12 mouse cellular contexts compared by ENCODE assay signal in genomic region chr5:146779931-146780330, GRCm38 (mm10). TPM values are rescaled to one million over a fixed set of nuclear protein-coding genes. Genes with fewer than 3 reads are reported as not detected.
DNase-seq lines count a peak whose midpoint lies in the region; ATAC-seq lines count a peak whose summit lies in the region.
"Had no signal": no experiment of that assay in that cellular context is flagged by ENCODE, and none has a peak within 500 bp of the region (broad histone marks: within the 10 kb centered on the region; RNA-seq: fewer than 3 reads in every experiment).

No protein-coding gene starts in this region.

- peak overlapping the region; percentile 52; the same call in 1 of the 2 replicates for H3K9ac ChIP-seq in intestine, embryonic 16.5 days (ENCODE audit: low read depth, low read length)
- no peak overlapping the region for H3K9ac ChIP-seq in liver, embryonic 15.5 days
- no peak overlapping the region for H3K9ac ChIP-seq in hindbrain, embryonic 16.5 days (ENCODE audit: low read depth, low read length)
- H3K9ac ChIP-seq in midbrain, embryonic 14.5 days (replicated peaks; ENCODE audit: low read length), result no peak overlapping the region
- H3K9ac ChIP-seq: neural tube, embryonic 13.5 days had no signal

- 0 out of 2 replicates have a peak, but pooled peaks cover 4% of the 10 kb centered on the region for H3K36me3 ChIP-seq in intestine, embryonic 16.5 days (ENCODE audit: control insufficient read depth, insufficient read depth, low read length)
- H3K36me3 ChIP-seq in liver, embryonic 15.5 days (replicated peaks), result 0 out of 2 replicates have a peak, but pooled peaks cover 4% of the 10 kb centered on the region
- no peaks in the 10 kb centered on the region for H3K36me3 ChIP-seq in hindbrain, embryonic 16.5 days (ENCODE audit: control insufficient read depth, insufficient read depth, low read length)
- H3K36me3 ChIP-seq in midbrain, embryonic 14.5 days (ENCODE audit: control insufficient read depth, insufficient read depth, low read length), result no peaks in the 10 kb centered on the region
- H3K36me3 ChIP-seq: neural tube, embryonic 13.5 days had no signal

- H3K4me2 ChIP-seq in intestine, embryonic 16.5 days (ENCODE audit: low read depth, low read length), result no peak overlapping the region
- no peak overlapping the region for H3K4me2 ChIP-seq in liver, embryonic 15.5 days
- H3K4me2 ChIP-seq in hindbrain, embryonic 16.5 days (ENCODE audit: low read length), result no peak overlapping the region
- H3K4me2 ChIP-seq in midbrain, embryonic 14.5 days (ENCODE audit: low read length), result no peak overlapping the region
- H3K4me2 ChIP-seq: neural tube, embryonic 13.5 days had no signal

- WGBS in intestine, embryonic 16.5 days, result 59% methylated on average over 5 of the region's 5 CpGs
- 53% methylated on average over 5 of the region's 5 CpGs for WGBS in liver, embryonic 15.5 days (ENCODE audit: insufficient replicate concordance)
- WGBS in hindbrain, embryonic 16.5 days, result 93% methylated on average over 5 of the region's 5 CpGs
- 96% methylated on average over 5 of the region's 5 CpGs for WGBS in midbrain, embryonic 14.5 days

- no peak overlapping the region for H3K4me3 ChIP-seq in intestine, embryonic 16.5 days (ENCODE audit: low read length)
- H3K4me3 ChIP-seq in liver, embryonic 15.5 days (replicated peaks), result no peak overlapping the region
- H3K4me3 ChIP-seq in hindbrain, embryonic 16.5 days (ENCODE audit: low read length), result no peak overlapping the region
- H3K4me3 ChIP-seq in midbrain, embryonic 14.5 days (replicated peaks; ENCODE audit: low read depth, low read length), result no peak overlapping the region
- H3K4me3 ChIP-seq: neural tube, embryonic 13.5 days had no signal

- peak; percentile 93 for ATAC-seq in intestine, embryonic 16.5 days
- peak; percentile 59; the same call in 1 of the 2 replicates for ATAC-seq in liver, embryonic 15.5 days (ENCODE audit: insufficient read depth)
- no peak for ATAC-seq in hindbrain, embryonic 16.5 days
- ATAC-seq in midbrain, embryonic 14.5 days (ENCODE audit: low FRiP score, low TSS enrichment), result no peak

- H3K9me3 ChIP-seq in intestine, embryonic 16.5 days (ENCODE audit: control insufficient read depth, low read length), result no peaks in the 10 kb centered on the region
- no peaks in the 10 kb centered on the region for H3K9me3 ChIP-seq in liver, embryonic 15.5 days (replicated peaks)
- H3K9me3 ChIP-seq in hindbrain, embryonic 16.5 days (ENCODE audit: control insufficient read depth, low read length), result no peaks in the 10 kb centered on the region
- H3K9me3 ChIP-seq in midbrain, embryonic 14.5 days (ENCODE audit: control insufficient read depth, low read length), result no peaks in the 10 kb centered on the region
- H3K9me3 ChIP-seq: neural tube, embryonic 13.5 days had no signal

- peak overlapping the region; percentile 91 for H3K27ac ChIP-seq in intestine, embryonic 16.5 days (ENCODE audit: low read length)
- peak overlapping the region; percentile 15 for H3K27ac ChIP-seq in liver, embryonic 15.5 days (replicated peaks)
- no peak overlapping the region for H3K27ac ChIP-seq in hindbrain, embryonic 16.5 days (ENCODE audit: low read depth, low read length)
- H3K27ac ChIP-seq in midbrain, embryonic 14.5 days (replicated peaks; ENCODE audit: low read depth, low read length), result no peak overlapping the region
- H3K27ac ChIP-seq: neural tube, embryonic 13.5 days had no signal

- DNase-seq in heart, adult 11 months, result peak; percentile 92
- no peak for DNase-seq in heart, adult 8-10 months (ENCODE audit: low spot score)
- DNase-seq in naive thymus-derived CD4-positive, alpha-beta T cell, adult 2 months (ENCODE audit: low read depth), result peak; percentile 52
- no peak for DNase-seq in midbrain, embryonic 14.5 days
- no peak for DNase-seq in embryo, embryonic 10.5 days (ENCODE audit: low spot score)
- DNase-seq: cerebellum, adult 2 months; gastrocnemius, postnatal 10 days; heart, postnatal 10 days had no signal

- peaks cover 57% of the 10 kb centered on the region for H3K4me1 ChIP-seq in intestine, embryonic 16.5 days (ENCODE audit: control insufficient read depth, insufficient read depth, low read length)
- H3K4me1 ChIP-seq in liver, embryonic 15.5 days (replicated peaks), result peaks cover 56% of the 10 kb centered on the region
- no peaks in the 10 kb centered on the region for H3K4me1 ChIP-seq in hindbrain, embryonic 16.5 days (ENCODE audit: control insufficient read depth, insufficient read depth, low read depth, low read length)
- no peaks in the 10 kb centered on the region for H3K4me1 ChIP-seq in midbrain, embryonic 14.5 days (ENCODE audit: control insufficient read depth, insufficient read depth, low read length)

- H3K27me3 ChIP-seq in intestine, embryonic 16.5 days (replicated peaks; ENCODE audit: control insufficient read depth, insufficient read depth, low read length), result no peaks in the 10 kb centered on the region
- no peaks in the 10 kb centered on the region for H3K27me3 ChIP-seq in liver, embryonic 15.5 days
- H3K27me3 ChIP-seq in hindbrain, embryonic 16.5 days (replicated peaks; ENCODE audit: control insufficient read depth, insufficient read depth, low read length), result no peaks in the 10 kb centered on the region
- H3K27me3 ChIP-seq in midbrain, embryonic 14.5 days (ENCODE audit: control insufficient read depth, insufficient read depth, low read length), result no peaks in the 10 kb centered on the region
- H3K27me3 ChIP-seq: neural tube, embryonic 13.5 days had no signal

RNA-seq across cellular contexts. Expression of gene Usp12, which starts 14.9 kb away (rescaled TPM):
- 10 to 100 TPM; 14.7 to 18.7 (median 18.0) TPM for total RNA-seq in heart, adult 8-10 months (2022)
- 26.7 and 33.7 TPM in 2 replicates for polyA plus RNA-seq in intestine, embryonic 16.5 days (2015; fragmentation: Nextera tagmentation; extraction: Ambion mirVana)
- 7.5 and 7.6 TPM in 2 replicates for polyA plus RNA-seq in liver, embryonic 15.5 days (2015; fragmentation: Nextera tagmentation; extraction: Ambion mirVana)
- polyA plus RNA-seq in hindbrain, embryonic 16.5 days (2015; fragmentation: Nextera tagmentation; extraction: Ambion mirVana), result 13.0 and 14.8 TPM in 2 replicates
- 11.2 and 13.1 TPM in 2 replicates for polyA plus RNA-seq in midbrain, embryonic 14.5 days (2014; fragmentation: Nextera tagmentation; extraction: Ambion mirVana)

RNA-seq across cellular contexts. Expression of gene Rpl21, which starts 52.8 kb away (rescaled TPM):
- total RNA-seq in heart, adult 8-10 months (2022), result 100 to 1,000 TPM in 3 of 4 experiments, 10 to 100 TPM in 1; 76.1 to 145 (median 124) TPM
- 455 and 503 TPM in 2 replicates for polyA plus RNA-seq in intestine, embryonic 16.5 days (2015; fragmentation: Nextera tagmentation; extraction: Ambion mirVana)
- polyA plus RNA-seq in liver, embryonic 15.5 days (2015; fragmentation: Nextera tagmentation; extraction: Ambion mirVana), result 224 and 276 TPM in 2 replicates
- polyA plus RNA-seq in hindbrain, embryonic 16.5 days (2015; fragmentation: Nextera tagmentation; extraction: Ambion mirVana), result 297 and 315 TPM in 2 replicates
- polyA plus RNA-seq in midbrain, embryonic 14.5 days (2014; fragmentation: Nextera tagmentation; extraction: Ambion mirVana), result 410 and 413 TPM in 2 replicates

Comparison
In these comparisons a context has a peak if more than half of its experiments do, and no peak if none do; other contexts are left out.
1. DNase-seq: peak in heart, adult 11 months (single experiment) and naive thymus-derived CD4-positive, alpha-beta T cell, adult 2 months (single experiment); none in heart, adult 8-10 months (single experiment), midbrain, embryonic 14.5 days (single experiment) and embryo, embryonic 10.5 days (single experiment).
2. ATAC-seq: peak in intestine, embryonic 16.5 days (single experiment) and liver, embryonic 15.5 days (single experiment); none in hindbrain, embryonic 16.5 days (single experiment) and midbrain, embryonic 14.5 days (single experiment).
3. H3K27ac ChIP-seq: peak in intestine, embryonic 16.5 days (single experiment) and liver, embryonic 15.5 days (single experiment); none in hindbrain, embryonic 16.5 days (single experiment) and midbrain, embryonic 14.5 days (single experiment).